Mouse (Mus musculus) fat pad, adult 2 months (tissue): ENCODE measurements around the gene Pdcd7.

Experiments
- DNase-seq: peaks from one replicate; pipeline ENCODE4 v3.0.0-alpha.2; 2011; ENCODE audit warnings: low read depth, low spot score; ENCODE audit errors: extremely low read depth

Pdcd7 gene

DNA sequence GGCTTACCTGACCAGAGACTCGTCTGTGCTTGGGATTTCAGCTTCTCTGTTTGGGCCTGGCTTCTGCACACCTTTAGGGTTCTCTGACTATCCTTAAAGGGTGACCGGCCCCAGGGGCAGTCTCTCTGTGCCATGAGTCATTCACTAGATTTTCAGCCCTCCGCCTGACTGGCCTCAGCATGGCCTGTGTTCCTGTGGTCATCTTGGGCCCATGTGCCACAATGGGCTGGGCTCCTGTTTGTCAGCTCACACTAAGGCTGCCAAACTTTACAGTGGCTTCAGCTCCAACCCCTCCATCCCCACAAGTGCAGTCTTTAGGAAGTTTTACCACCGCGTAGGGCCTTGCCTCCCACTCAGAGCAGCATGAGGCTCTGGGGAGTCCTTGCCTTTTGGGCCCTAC lies 7.3 kb downstream of the Pdcd7 start:
- no peak for DNase-seq

- no peak for DNase-seq
These were observed 10.7 kb downstream of the Pdcd7 start for GRCm38 (mm10) chr9:65356561-65356960.

DNA sequence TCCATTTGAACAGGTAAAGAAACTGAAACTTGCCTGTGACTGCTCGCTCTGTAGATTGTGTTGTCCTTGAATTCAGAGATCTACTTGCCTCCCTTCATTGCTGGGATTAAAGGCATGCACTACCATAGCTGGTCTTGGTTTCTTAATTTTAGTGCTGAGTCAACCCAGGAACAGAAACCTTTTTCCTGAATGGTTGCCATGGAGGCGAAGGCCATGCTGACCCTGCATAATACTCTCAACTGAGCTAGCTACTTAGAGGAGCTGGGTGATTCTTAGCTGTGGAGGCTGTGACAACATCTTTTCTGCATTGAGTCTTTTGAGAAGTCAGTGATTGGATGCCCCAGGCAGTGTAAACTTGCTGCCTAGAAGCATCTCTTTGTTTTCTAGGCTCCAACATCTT lies 11.1 kb downstream of the Pdcd7 start:
- DNase-seq, result no peak

DNA sequence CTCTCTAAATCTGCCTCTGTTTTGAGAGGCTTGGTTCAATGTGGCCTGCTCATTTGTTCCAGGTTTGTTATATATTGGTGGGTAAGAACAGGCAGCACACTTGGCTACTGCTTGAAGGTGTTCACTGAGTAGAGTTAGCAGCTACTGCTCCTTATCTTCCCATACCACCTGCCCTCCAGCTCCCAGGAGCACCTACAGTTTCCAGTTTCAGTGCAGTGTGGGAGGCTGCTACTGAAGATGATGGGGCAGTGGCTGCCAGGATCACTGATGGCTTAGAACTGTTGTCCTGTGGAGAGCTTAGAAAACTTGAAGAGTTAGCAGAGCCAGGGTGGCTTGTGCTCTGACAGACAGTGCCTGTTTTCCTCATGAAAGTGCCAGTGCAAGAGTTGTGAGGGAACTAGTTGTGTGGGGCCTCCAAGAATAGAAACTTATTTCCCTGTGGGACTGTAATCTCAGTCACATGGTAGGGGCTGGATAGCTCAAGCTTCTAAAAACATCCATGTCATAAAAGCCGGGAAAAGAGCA lies 13.1 kb downstream of the Pdcd7 start:
- no peak for DNase-seq

DNA sequence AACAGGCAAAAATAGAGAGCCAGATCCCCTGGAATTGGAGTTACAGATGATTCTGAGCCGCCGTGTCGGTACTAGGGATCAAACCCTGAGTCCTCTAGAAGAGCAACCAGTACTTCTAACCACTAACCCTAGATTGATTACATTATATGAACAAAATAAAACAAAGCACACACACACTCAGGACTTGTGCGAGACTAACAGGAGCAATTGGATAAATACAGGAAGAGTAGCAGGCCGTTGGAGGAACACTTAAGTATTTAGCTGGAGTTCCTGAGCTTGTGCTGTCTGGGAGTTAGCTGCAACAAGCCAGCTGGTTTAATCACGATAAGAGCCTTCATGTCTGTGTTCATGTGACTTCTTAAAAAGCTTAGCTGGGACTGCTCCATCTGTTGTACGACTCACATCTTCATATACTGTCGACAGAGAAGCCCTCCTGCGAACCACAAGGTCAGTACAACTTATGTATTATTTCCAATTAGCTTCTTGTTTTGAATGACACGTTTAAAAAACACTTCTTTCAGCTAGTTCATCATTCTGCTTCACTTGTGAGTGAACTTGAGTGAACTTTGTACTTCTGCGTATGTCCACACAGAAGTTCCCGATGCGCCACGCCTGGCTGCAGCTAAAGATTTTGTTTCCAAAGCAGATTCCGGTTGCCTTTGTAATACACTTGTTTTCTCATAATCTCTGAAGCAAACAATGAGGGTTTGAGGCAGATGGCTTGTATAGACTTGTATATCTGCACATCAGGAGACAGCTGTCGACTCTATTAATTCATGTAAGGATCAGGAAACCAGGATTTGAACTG lies 14.9 kb downstream of the Pdcd7 start, which contains the start of gene Ubap1l:
TSS of gene Ubap1l (plus strand) at position 401 of the 808 bp plus-strand sequence.
- DNase-seq, result no peak

DNA sequence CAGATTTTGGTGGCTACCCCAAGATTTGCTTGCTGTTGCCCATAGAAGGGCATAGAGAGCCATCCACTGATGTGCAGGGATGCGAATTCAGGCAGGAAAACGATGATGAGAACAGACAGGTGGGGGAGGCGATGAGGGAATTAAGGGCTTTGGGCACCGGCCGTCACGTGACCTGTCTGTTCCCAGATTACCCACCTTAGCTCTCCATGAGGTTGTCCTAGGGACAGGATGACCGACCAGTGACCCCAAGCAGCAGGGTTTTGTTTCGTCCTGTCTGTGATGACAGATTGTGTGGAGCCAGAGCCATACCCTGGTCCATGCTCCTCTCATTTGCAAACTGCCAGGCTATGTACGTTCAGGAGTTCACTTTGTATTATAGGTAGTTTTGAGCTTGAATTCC lies 17.8 kb downstream of the Pdcd7 start:
- DNase-seq, result no peak

GRCm38 (mm10) chr9:65365721-65366120 lies 19.8 kb downstream of the Pdcd7 start:
- no peak for DNase-seq

- no peak for DNase-seq
These were observed 25.9 kb downstream of the Pdcd7 start for GRCm38 (mm10) chr9:65371756-65372155.

DNA sequence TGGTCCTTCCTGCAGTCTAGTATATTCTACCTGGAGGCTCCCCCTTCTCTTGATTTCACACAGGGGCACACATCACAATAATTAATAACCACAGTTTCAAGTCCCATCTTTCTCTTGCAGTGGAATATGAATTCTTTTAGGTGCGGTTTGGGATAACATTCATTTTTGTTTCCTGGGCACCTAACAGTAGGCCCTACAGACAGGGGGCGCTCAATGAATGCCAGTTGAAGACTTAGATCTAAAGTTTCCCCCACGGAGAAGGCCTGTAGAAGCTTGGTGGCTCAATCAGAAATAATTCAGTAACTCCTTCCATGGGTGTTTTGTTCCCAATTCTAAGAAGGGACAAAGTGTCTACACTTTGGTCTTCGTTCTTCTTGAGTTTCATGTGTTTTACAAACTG lies 26.5 kb downstream of the Pdcd7 start:
- DNase-seq, result no peak

- no peak for DNase-seq
These were observed 28.7 kb downstream of the Pdcd7 start for GRCm38 (mm10) chr9:65374468-65375162.

DNA sequence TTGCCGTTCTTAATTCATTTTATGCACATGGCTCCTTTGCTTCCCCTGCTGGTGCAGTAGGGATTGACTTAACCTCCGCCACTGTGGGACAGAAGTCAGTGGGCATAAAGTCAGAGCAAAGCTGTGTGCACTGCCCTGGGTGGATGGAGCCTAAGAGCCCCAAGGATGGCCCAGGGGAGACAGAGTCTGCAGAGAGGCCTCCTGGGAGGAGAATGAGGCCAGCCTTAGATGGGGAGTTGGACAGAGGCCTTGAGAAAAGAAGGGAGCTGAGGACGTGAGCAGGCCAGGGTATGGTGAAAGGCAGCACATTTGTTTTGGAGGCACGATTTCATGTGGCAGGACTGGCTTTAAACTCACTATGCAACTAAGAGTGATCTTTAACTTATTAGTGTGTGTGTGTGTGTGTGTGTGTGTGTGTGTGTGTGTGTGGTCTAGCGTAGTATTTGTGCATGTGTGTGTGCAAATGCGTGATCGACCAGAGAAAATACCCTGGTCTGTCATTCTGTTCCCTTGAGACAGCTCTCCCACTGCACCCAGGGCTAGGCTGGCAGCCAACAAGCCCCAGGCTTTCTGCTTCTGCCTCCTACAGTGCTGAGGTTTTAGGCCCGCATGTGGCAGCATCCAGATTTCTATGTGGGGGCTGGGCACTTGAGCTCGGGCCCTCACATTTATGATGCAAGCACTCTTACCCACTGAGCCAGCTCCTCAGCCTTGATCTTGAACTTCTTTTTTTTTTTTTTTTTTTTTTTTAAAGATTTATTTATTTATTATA lies 29.4 kb downstream of the Pdcd7 start:
- DNase-seq, result no peak

DNA sequence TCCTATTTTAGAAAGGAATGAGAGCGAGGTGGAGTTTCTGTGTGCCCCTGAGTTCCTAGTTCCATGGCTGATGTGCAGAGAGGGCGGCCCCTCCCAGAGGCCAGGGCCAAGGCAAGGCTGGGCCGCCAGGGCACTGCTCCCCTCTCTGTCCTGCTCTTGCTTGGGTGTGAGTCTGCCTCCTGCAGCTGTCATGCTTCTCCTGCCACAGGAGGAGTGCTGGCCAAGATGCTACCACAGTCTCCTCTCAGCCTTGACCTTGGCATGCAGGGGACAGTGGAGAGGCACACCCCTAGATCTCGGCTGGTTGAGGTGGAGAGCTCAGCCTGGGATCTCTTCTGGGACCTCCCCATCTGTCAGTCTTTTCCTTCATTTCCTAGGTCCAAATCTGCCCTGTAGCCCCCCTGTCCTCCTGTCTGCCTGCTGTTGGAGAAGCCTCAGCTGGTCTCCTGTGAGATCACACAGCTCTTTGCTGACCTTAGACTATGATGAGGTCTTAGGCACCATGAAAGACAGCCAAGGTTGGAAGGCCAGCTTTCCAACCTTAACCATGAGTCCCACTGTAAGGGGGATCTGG lies 35.2 kb downstream of the Pdcd7 start:
- DNase-seq, result no peak

DNA sequence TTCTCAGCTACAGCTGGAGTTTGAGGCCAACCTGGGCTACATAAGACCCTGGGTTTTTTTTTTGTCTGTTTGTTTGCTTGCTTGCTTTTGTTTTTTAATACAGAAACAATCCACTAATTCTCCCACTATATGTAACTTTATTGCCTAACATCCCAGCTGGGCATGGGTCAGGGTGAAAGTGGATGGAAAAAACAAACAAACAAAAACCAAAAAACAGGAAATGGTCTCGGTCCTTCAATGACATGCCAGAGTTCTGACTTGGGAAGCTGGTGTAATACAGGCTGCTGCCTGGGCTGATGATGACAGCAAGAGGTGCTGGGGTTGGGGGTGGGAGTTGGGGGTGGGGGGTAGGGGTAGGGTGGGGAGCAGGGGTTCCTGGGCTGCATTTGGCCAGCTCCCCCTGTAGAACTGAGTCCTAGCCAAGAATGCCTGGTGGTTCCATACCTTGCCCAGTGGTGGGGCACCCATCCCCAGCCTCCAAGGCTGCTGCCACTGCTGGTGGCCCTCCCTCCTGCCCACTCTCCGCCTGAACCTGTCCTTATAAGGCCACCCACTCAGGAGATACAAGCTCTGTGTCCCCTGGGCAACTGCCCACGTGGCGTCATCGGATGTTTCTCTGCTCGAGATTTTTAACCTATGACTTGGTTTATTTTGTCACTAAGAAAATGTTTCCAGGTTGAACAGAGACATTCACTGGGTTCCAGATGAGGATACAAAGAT lies 36.3 kb downstream of the Pdcd7 start:
- no peak for DNase-seq

DNA sequence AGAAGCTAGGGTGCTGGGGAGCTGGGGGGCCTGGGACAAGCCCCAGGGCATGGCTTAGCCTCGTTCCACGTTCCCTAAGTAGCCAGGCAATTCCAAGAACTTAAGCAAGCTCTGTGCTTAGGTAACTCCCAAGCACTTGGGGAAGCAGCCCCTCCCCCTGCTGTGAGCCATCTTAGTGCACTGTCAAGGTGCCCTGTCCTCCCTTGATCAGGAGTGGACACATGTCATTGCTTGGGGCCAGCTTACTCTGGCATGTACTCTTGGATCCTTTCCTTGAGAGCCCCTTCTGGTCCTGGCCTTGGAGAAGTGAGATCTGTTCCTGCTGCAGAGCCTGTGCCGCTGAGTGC lies 36.8 kb downstream of the Pdcd7 start:
- peak; percentile 65 for DNase-seq

- DNase-seq, result peak; percentile 47
These were observed 38.4 kb downstream of the Pdcd7 start for GRCm38 (mm10) chr9:65384276-65384675.

GRCm38 (mm10) chr9:65386373-65387140 lies 40.7 kb downstream of the Pdcd7 start:
- DNase-seq, result no peak

DNA sequence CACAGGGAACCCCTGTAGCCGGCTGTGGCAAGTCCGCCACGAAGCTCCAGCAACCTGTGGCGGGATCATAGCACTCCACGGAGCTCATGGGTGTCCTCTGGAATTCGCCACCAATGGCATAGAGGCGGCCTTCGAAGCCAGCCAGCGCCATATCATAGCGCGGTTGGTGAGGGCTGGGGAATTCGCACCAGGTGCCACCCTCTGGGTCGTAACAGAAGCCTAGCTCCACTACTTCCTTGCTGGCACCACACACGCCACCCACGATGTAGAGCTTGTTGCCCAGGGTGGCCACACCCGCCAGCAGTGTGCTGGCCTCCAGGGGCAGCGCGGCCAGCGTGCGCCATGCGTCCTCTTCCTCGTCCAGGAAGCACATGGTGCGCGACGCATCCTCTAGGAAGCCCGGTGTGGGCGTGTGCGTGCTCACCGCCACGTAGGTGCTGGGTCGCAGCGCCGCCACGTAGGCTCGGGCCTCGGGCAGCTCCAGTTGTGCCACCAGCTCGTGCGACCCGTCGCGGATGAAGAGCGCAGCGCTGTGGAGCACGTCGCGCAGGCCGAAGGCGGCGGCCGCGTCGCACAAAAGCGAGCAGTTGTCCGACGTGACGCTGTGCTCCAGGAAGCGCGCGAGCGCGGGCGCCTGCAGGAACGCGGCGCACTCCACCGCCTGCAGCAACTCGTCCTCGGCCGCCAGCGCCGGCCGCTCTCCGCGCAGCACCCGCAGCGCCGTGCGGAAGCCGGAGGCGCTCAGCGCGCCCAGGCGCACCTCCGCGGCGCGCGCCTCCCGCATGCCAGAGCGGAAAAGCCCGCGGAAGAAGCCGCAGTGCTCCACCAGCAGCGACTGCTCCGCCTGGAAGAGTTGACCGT lies 45.1 kb downstream of the Pdcd7 start:
- no peak for DNase-seq

DNA sequence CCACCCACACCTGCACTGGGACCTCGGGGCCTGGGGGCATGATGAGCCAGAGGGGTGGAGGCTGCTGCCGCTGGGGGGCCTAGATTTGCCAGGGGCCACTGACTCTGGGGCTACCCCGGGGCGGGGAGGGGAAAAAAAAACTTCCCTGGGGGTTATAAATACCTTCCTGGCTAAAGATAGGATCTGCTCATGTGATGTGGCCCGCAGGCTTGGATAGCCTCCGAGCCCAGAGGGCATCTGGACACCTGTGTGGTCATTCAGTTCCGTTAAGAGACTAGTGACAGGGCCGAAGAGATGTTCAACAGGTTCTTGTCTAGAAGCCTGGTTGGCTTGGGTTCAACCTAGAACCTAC lies 45.7 kb downstream of the Pdcd7 start, which contains the start of gene Kbtbd13:
TSS of gene Kbtbd13 (minus strand) at position 40 of the 352 bp plus-strand sequence.
- no peak for DNase-seq
